Mouse (Mus musculus): ENCODE measurements around the gene Glud1. TPM values are rescaled to one million over a fixed set of nuclear protein-coding genes. Genes with fewer than 3 reads are reported as not detected.

Glud1 gene
- 124 and 148 TPM in 2 replicates for total RNA-seq (2017)

GRCm38 (mm10) chr14:34310234-34310965 is at the start of gene Glud1, which contains the start of gene Shld2:
TSS of gene Glud1 (plus strand) at chr14:34310727.
TSS of gene Shld2 (minus strand) at chr14:34310493.
- ATAC-seq (replicated peaks; ENCODE audit: low read depth, poor library complexity, severe bottlenecking): peak; percentile 78

- ATAC-seq (replicated peaks; ENCODE audit: low read depth, poor library complexity, severe bottlenecking): no peak
Observed at GRCm38 (mm10) chr14:34268046-34268445, 42.5 kb upstream of the Glud1 start.

- ATAC-seq (replicated peaks; ENCODE audit: low read depth, poor library complexity, severe bottlenecking): peak; percentile 74
Observed at GRCm38 (mm10) chr14:34273280-34273679, 37.2 kb upstream of the Glud1 start.

GRCm38 (mm10) chr14:34274141-34274540 is 36.4 kb upstream of the Glud1 start:
- no peak for ATAC-seq (replicated peaks; ENCODE audit: low read depth, poor library complexity, severe bottlenecking)

- ATAC-seq (replicated peaks; ENCODE audit: low read depth, poor library complexity, severe bottlenecking): no peak
Observed at GRCm38 (mm10) chr14:34275225-34275624, 35.3 kb upstream of the Glud1 start.

- ATAC-seq (replicated peaks; ENCODE audit: low read depth, poor library complexity, severe bottlenecking): no peak
Observed at GRCm38 (mm10) chr14:34279726-34280125, 30.8 kb upstream of the Glud1 start.

- 0 out of 2 replicates have a peak, but pooled peaks have one; percentile 15 for ATAC-seq (replicated peaks; ENCODE audit: low read depth, poor library complexity, severe bottlenecking)
Observed at GRCm38 (mm10) chr14:34280798-34281197, 29.7 kb upstream of the Glud1 start.

- no peak for ATAC-seq (replicated peaks; ENCODE audit: low read depth, poor library complexity, severe bottlenecking)
Observed at GRCm38 (mm10) chr14:34281736-34282269, 28.7 kb upstream of the Glud1 start.

GRCm38 (mm10) chr14:34288396-34288795 is 22.1 kb upstream of the Glud1 start:
- no peak for ATAC-seq (replicated peaks; ENCODE audit: low read depth, poor library complexity, severe bottlenecking)

GRCm38 (mm10) chr14:34289259-34290015 is 21.1 kb upstream of the Glud1 start:
- ATAC-seq (replicated peaks; ENCODE audit: low read depth, poor library complexity, severe bottlenecking): no peak

- no peak for ATAC-seq (replicated peaks; ENCODE audit: low read depth, poor library complexity, severe bottlenecking)
Observed at GRCm38 (mm10) chr14:34290229-34290628, 20.3 kb upstream of the Glud1 start.

- ATAC-seq (replicated peaks; ENCODE audit: low read depth, poor library complexity, severe bottlenecking): no peak
Observed at GRCm38 (mm10) chr14:34293641-34294040, 16.9 kb upstream of the Glud1 start.

- ATAC-seq (replicated peaks; ENCODE audit: low read depth, poor library complexity, severe bottlenecking): peak; percentile 75
Observed at GRCm38 (mm10) chr14:34296350-34296749, 14.2 kb upstream of the Glud1 start.

GRCm38 (mm10) chr14:34297038-34297437 is 13.5 kb upstream of the Glud1 start:
- peak; percentile 59 for ATAC-seq (replicated peaks; ENCODE audit: low read depth, poor library complexity, severe bottlenecking)

- ATAC-seq (replicated peaks; ENCODE audit: low read depth, poor library complexity, severe bottlenecking): no peak
Observed at GRCm38 (mm10) chr14:34297634-34298033, 12.9 kb upstream of the Glud1 start.

GRCm38 (mm10) chr14:34298871-34299700 is 11.4 kb upstream of the Glud1 start:
- ATAC-seq (replicated peaks; ENCODE audit: low read depth, poor library complexity, severe bottlenecking): peak; percentile 18; the same call in 1 of the 2 replicates

GRCm38 (mm10) chr14:34302681-34303242 is 7.8 kb upstream of the Glud1 start:
- no peak for ATAC-seq (replicated peaks; ENCODE audit: low read depth, poor library complexity, severe bottlenecking)

GRCm38 (mm10) chr14:34303265-34303680 is 7.3 kb upstream of the Glud1 start:
- ATAC-seq (replicated peaks; ENCODE audit: low read depth, poor library complexity, severe bottlenecking): no peak

GRCm38 (mm10) chr14:34309266-34309665 is 1.3 kb upstream of the Glud1 start:
- ATAC-seq (replicated peaks; ENCODE audit: low read depth, poor library complexity, severe bottlenecking): no peak

- ATAC-seq (replicated peaks; ENCODE audit: low read depth, poor library complexity, severe bottlenecking): no peak
Observed at GRCm38 (mm10) chr14:34309907-34310233, 657 bp upstream of the Glud1 start.
